Mouse (Mus musculus) cerebellum, adult 9-10 months (tissue): Measurements from ENCODE around the gene Mapk9.
"Not testable (repeated sequence)": the region's sequence is repeated elsewhere in the genome, so short reads cannot be mapped to it uniquely, and the experiment has no call there.

Experiments
- DNase-seq: peaks from one replicate; pipeline ENCODE4 v3.0.0; 2022

The Mapk9 gene

GRCm38 (mm10) chr11:49846401-49847070, at the start of gene Mapk9:
Mapk9 (plus strand) TSS chr11:49846751.
- peak; percentile 98 for DNase-seq

- no peak for DNase-seq
Measured at GRCm38 (mm10) chr11:49798931-49799330, 47.6 kb upstream of the Mapk9 start.

GRCm38 (mm10) chr11:49801516-49801915, 45.0 kb upstream of the Mapk9 start:
- no peak for DNase-seq

DNA sequence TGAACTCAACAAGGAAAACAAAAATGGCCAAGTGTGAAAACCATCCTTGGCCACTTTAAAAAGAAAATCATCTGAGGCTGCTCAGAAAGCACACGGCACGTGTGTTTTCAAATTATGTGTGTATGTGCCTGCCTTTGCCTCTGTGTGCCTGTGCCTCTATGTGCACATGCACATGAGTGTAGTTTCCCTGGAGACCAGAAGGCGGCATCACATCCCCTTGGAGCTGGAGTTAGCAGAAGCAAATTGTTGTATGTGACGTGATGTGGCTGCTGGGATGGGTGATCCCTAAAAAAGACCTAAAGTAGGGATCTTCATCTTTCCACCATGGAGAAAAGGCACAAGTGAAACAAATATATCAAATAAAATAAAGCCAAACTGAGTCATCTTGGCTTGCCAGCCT, 42.8 kb upstream of the Mapk9 start:
- DNase-seq, result no peak

GRCm38 (mm10) chr11:49806218-49806617, 40.3 kb upstream of the Mapk9 start:
- no peak for DNase-seq

DNA sequence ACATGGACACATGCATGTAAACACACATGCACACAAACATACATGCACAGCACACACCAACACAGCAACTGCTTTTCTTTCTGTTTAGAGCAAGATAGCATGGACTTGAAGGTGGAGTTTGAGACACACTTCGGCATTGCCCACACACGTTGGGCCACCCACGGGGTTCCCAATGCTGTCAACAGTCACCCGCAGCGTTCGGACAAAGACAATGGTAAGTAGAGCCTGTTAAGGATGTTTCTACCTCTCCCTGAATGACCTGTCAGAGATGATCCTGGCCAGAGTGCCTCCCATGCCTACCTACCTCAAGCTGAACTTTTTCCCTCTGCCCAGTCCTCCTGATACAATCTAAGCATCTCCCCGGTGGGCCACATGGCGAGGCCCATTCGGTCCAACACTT, 37.6 kb upstream of the Mapk9 start:
- no peak for DNase-seq

GRCm38 (mm10) chr11:49810696-49811095, 35.9 kb upstream of the Mapk9 start:
- not testable (repeated sequence) for DNase-seq

DNA sequence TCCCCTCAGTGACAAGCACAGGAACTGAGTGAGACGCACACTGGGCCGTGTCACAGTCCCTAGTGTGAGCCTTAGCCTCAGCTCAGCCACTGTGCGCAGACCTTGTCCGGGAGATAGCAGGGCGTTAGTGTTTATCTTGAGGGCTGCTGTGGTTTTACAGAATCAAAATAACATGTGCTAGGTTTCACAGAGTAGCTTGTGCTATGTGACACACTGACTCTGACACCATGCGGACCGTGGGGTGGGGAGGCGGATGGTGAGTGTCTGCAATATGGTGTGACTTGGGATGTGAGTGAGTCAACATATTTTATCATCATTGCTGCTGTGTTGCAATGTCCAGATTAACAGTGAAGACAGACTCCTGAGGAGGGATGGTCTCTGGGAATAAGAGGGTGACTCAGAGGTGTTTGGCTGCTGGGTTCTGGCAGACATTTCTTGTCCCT, 35.4 kb upstream of the Mapk9 start:
- no peak for DNase-seq

DNA sequence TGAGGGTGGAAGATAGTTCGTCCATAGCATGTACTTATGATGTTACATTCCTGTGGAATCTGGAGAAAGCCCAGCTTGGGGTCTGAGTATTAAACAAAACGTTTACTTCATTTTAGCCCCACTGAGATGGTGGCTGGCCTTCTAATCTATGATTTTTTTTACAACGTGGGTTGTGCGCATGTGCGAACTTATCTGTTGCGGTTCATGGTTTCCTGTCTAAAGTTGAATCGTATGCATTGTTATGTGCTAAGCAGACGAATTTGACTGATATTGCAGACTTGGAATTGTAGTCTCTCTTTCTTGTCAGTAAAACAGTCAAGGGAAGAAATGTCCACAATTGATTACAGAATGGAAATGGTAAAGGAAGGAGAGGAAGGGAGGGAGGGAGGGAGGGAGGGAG, 34.7 kb upstream of the Mapk9 start:
- no peak for DNase-seq

- no peak for DNase-seq
Measured at GRCm38 (mm10) chr11:49818869-49819566, 27.5 kb upstream of the Mapk9 start.

DNA sequence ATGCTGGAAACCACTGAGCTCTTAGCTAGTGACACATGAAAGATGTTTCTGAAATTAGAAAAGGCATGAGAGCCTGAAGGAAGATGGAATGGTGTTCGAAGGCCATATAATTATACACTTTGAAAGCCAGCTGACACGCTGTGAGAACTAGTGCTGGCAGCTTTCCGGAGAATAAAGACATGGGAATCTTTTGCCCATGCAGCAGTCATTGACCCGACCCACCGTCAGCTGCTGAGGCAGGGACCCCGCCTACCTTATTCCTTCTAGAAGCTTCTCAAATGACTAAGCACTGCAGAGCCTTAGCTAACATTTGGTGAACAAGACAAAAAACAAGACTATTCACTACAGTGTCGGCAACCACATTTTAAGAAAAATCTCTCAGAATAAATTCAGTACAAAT, 26.9 kb upstream of the Mapk9 start:
- no peak for DNase-seq

DNA sequence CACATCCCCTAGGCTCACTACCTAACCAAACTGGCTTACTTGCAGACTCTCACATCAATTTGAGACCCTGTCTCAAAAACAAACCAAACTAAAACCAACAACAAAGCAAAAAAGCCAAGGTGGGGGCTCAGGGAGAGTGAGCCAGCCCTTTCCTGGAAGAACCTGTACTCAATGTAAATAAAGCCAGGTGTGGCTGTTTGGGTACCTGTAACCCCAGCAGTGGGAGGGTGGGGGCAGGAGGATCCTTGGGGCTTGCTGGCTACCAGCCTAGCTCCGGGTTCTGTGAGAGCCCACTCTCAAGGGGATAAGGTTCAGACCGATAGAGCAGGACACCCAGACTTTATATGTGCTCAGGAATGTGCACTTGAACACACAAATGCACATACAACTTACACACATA, 25.6 kb upstream of the Mapk9 start:
- DNase-seq, result no peak

DNA sequence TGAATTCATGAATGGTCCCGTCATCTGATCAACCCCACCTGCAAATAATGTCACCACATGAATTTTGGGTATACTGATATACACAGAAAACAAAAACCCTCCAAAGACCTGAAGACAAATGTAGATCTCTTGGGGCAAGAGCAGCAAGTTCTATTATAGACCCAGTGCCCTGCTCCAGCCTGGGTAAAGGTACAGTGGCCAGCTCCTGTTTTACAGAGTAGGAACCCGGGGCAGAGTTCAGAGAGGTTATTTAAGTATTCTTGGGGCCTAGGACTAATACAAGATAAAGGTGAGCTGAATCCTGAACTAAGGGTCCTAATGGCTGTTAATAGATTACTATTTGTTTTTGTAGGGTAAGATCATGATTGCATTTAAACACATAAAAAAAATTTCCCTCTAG, 25.0 kb upstream of the Mapk9 start:
- no peak for DNase-seq

DNA sequence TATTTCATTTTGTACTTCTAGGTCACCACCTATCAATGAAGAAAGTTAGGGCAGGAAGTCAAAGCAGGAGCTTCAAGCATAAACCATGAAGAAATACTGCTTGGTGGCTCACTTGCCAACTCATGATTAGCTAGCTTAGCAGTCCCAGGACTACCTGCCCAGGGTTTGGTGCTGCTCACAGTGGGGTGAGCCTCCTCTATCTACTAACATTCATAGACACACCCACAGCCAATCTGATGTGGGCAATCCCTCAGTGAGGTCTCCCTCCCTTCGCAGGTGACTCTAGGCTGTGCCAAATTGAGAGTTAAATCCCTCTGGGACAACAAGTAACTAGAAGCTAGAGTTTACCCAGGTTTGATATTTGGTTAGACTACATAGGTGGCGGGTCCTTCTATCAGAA, 24.2 kb upstream of the Mapk9 start:
- DNase-seq, result no peak

- peak; percentile 40 for DNase-seq
Measured at GRCm38 (mm10) chr11:49824896-49825295, 21.7 kb upstream of the Mapk9 start.

GRCm38 (mm10) chr11:49827243-49827642, 19.3 kb upstream of the Mapk9 start:
- no peak for DNase-seq

DNA sequence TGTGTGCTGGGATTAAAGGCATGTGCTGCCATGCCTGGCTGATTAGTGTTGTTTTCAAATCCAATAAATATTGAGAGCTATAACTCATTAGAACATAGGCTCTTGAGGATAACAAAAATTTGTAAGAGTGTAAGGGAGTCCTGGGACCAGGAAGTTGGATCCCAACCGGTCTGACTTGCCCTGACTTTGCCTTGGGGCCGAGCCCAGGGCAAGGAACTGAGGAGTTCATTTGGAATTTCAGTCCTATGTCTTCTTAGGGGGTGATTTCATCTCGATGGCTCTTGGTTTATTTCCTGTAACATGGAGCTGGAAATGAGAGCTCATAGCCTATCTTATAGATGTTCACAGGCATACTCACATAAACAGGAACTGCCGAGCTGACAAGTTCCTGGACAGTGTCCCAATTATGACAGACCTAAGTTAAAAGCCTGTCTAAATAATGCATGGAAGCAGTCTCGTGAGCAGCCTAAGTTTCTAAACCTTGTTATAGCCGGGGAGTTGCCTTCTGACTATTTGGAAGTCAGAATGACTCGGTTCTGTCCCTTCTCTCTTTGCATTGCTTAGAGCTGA, 17.3 kb upstream of the Mapk9 start:
- no peak for DNase-seq

- DNase-seq, result no peak
Measured at GRCm38 (mm10) chr11:49831980-49832379, 14.6 kb upstream of the Mapk9 start.

GRCm38 (mm10) chr11:49832962-49833361, 13.6 kb upstream of the Mapk9 start:
- no peak for DNase-seq

GRCm38 (mm10) chr11:49834248-49834647, 12.3 kb upstream of the Mapk9 start:
- no peak for DNase-seq

DNA sequence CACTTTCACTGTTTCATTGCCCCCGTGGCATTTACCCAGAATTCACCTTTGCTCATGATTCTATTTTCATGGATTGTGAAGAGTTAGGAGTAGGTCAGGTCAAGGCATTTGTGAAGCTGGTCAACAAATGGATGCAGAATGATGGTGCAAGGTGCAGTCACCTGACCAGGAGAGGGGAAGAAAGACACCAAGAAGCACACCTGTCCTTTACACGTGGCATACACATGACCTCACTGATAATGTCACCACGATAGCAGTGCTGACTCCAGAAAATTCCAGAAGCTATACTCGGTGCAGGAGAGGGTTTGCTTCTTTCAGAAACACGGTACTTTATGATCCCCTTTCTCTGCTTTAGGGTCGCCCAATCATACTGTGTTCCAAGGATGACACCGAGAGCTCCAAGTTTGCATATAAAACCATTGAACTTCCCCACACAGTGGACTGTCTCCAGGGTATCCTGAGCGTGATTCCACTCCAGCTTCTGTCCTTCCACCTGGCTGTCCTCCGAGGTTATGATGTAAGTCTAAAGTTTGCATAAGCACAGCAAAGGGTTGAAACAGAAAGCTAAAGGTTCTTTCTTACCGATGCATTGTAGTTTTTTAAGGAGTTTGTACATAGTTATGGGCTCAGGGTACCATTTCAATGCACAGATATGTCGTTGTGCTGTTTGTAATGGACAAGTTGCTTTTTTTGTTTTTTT, 11.1 kb upstream of the Mapk9 start:
- DNase-seq, result no peak

- DNase-seq, result no peak
Measured at GRCm38 (mm10) chr11:49837717-49838407, 8.7 kb upstream of the Mapk9 start.

DNA sequence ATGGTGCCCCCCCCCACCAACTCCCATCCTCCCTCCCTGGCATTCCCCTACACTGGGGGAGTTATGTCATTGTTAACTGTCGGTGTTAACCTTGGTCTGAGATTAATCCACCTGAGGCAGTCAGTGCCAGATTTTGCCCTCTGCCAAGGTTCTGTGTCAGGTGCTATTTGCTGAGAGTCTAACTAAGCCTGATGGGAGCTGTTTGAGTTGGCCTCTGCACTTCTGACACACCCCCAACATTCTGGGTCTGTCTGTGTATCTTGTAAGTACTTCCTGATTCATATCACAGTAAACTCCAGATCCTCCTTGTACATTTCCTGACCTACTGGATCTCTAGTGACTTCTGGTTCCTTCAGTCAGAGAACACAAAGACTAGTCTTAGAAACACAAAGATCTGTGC, 5.9 kb upstream of the Mapk9 start:
- DNase-seq, result no peak
